Mouse (Mus musculus) lung, embryonic 14.5 days (tissue): ENCODE results near the gene Ehmt1. TPM values are rescaled to one million over a fixed set of nuclear protein-coding genes. Genes with fewer than 3 reads are reported as not detected.

Experiments used
- ATAC-seq: fragments of 200-750 bp; cut with Nextera tagmentation; 2 replicates; pipeline ENCODE4 v1.8.0; 2017; ENCODE audit warnings: mild to moderate bottlenecking, moderate TSS enrichment, moderate library complexity; ENCODE audit not compliant: insufficient read depth
- DNase-seq: peaks from one replicate; pipeline ENCODE4 v3.0.0-alpha.2; 2015
- H3K27ac ChIP-seq: fragments of 300-500 bp; sonication (generic); 2 replicates; pipeline ENCODE4 v1.5.1; 2014; ENCODE audit warnings: low read depth, mild to moderate bottlenecking, moderate library complexity
- H3K27me3 ChIP-seq: fragments of 300-500 bp; sonication (generic); 2 replicates; pipeline ENCODE4 v1.6.1; 2014; ENCODE audit warnings: low read length, control low read depth; ENCODE audit not compliant: insufficient read depth
- H3K36me3 ChIP-seq: fragments of 300-500 bp; sonication (generic); 2 replicates; pipeline ENCODE4 v1.6.1; 2014; ENCODE audit warnings: control low read depth; ENCODE audit not compliant: insufficient read depth
- H3K4me1 ChIP-seq: fragments of 300-500 bp; sonication (generic); 2 replicates; pipeline ENCODE4 v1.6.1; 2014; ENCODE audit warnings: antibody characterized with exemption, control low read depth; ENCODE audit not compliant: insufficient read depth
- H3K4me2 ChIP-seq: fragments of 300-500 bp; sonication (generic); 2 replicates; pipeline ENCODE4 v1.6.1; 2014; ENCODE audit warnings: mild to moderate bottlenecking
- H3K4me3 ChIP-seq: fragments of 300-500 bp; sonication (generic); 2 replicates; pipeline ENCODE4 v1.5.1; 2014; ENCODE audit warnings: low read depth, low read length
- H3K9ac ChIP-seq: fragments of 300-500 bp; sonication (generic); 2 replicates; pipeline ENCODE4 v1.6.1; 2014
- H3K9me3 ChIP-seq: fragments of 300-500 bp; sonication (generic); 2 replicates; pipeline ENCODE4 v1.6.1; 2016; ENCODE audit warnings: low read depth, low read length, control low read depth
- CTCF ChIP-seq: IDR thresholded peaks from 2 replicates; pipeline ENCODE4 v1.5.1; 2016; ENCODE audit warnings: antibody characterized with exemption, low read depth
- WGBS: fragments of 180-500 bp; shearing (Covaris S2); extraction: QIAGEN DNeasy Blood & Tissue Kit; methylation state at CpG from one replicate; pipeline ENCODE4 v1.1.7; 2014; 5-methylcytosine and 5-hydroxymethylcytosine counted together
- polyA plus RNA-seq: library from polyadenylated mRNA; unstranded; fragments of >200 nt; fragmentation: Nextera tagmentation; extraction: Ambion mirVana; gene quantifications from 2 replicates; pipeline ENCODE4 v1.2.1, GENCODE M21; 2014

Ehmt1 gene
- polyA plus RNA-seq, 1 experiment from 2014 or later = 94.5 TPM

GRCm38 (mm10) chr2:24806143-24806542, 113.3 kb downstream of the Ehmt1 start:
- Histone ChIP-seq H3K9ac (no peak overlapping the region), H3K36me3 (peaks cover 88% of the 10 kb centered on the region), H3K27ac (no peak overlapping the region), H3K27me3 (no peaks in the 10 kb centered on the region), H3K4me2 (no peak overlapping the region), H3K4me3 (no peak overlapping the region), H3K9me3 (no peaks in the 10 kb centered on the region), H3K4me1 (no peaks in the 10 kb centered on the region)
- DNase-seq (no peak), ATAC-seq (no peak)
- 96% methylated on average over 6 of the region's 6 CpGs for WGBS
- no peak for TF ChIP-seq CTCF

- Histone ChIP-seq H3K9me3 (no peaks in the 10 kb centered on the region), H3K9ac (no peak overlapping the region), H3K4me1 (no peaks in the 10 kb centered on the region), H3K36me3 (peaks cover 90% of the 10 kb centered on the region), H3K4me3 (no peak overlapping the region), H3K4me2 (no peak overlapping the region), H3K27ac (no peak overlapping the region), H3K27me3 (no peaks in the 10 kb centered on the region)
- 90% methylated on average over 4 of the region's 4 CpGs for WGBS
- no peak for TF ChIP-seq CTCF
- DNase-seq (no peak), ATAC-seq (no peak)
Observed at GRCm38 (mm10) chr2:24805621-24806020, 113.8 kb downstream of the Ehmt1 start.

- no peaks in the 10 kb centered on the region for H3K27me3 ChIP-seq
- no peak overlapping the region for H3K4me2 ChIP-seq
- no peak overlapping the region for H3K9ac ChIP-seq
- peaks cover 89% of the 10 kb centered on the region for H3K36me3 ChIP-seq
- no peaks in the 10 kb centered on the region for H3K4me1 ChIP-seq
- TF ChIP-seq CTCF = no peak
- WGBS = 80% methylated on average over 5 of the region's 5 CpGs
- DNase-seq (no peak), ATAC-seq (no peak)
- no peak overlapping the region for H3K27ac ChIP-seq
- no peaks in the 10 kb centered on the region for H3K9me3 ChIP-seq
- no peak overlapping the region for H3K4me3 ChIP-seq
Observed at GRCm38 (mm10) chr2:24796833-24797457, 122.5 kb downstream of the Ehmt1 start.

DNA sequence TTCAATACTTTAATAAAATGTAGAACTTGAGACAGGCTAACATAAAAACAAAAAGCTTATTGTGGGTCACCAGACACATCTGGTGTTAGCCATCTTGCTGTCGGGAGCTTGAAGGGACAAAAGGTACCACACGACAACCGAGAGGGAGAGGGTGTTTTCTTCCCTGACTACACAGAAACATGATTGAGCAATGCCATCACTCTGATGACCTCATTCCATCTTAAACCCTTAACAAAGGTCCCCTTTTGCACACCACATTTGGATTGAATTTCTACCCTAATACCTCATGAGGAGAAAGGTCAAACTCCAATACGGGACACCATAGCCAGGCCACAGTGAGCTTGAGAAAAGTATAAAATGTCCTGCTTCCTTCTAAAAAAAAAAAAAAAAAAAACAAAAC, 132.2 kb downstream of the Ehmt1 start:
- DNase-seq (no peak), ATAC-seq (no peak)
- no peak overlapping the region for H3K4me2 ChIP-seq
- peaks cover 25% of the 10 kb centered on the region for H3K36me3 ChIP-seq
- H3K27me3 ChIP-seq = no peaks in the 10 kb centered on the region
- no peak overlapping the region for H3K27ac ChIP-seq
- TF ChIP-seq CTCF = no peak
- no peak overlapping the region for H3K9ac ChIP-seq
- H3K4me1 ChIP-seq = no peaks in the 10 kb centered on the region
- no peaks in the 10 kb centered on the region for H3K9me3 ChIP-seq
- WGBS = 69% methylated on average over 4 of the region's 4 CpGs
- H3K4me3 ChIP-seq = no peak overlapping the region

- no peaks in the 10 kb centered on the region for H3K36me3 ChIP-seq
- H3K4me1 ChIP-seq = no peaks in the 10 kb centered on the region
- no peak overlapping the region for H3K4me2 ChIP-seq
- ATAC-seq (no peak), DNase-seq (no peak)
- whole genome bisulfite sequencing = 45% methylated on average over 4 of the region's 4 CpGs
- no peaks in the 10 kb centered on the region for H3K27me3 ChIP-seq
- H3K4me3 ChIP-seq = no peak overlapping the region
- H3K9me3 ChIP-seq = no peaks in the 10 kb centered on the region
- TF ChIP-seq CTCF = peak; percentile 27
- no peak overlapping the region for H3K27ac ChIP-seq
- H3K9ac ChIP-seq = no peak overlapping the region
Observed at GRCm38 (mm10) chr2:24781253-24781652, 138.2 kb downstream of the Ehmt1 start.

DNA sequence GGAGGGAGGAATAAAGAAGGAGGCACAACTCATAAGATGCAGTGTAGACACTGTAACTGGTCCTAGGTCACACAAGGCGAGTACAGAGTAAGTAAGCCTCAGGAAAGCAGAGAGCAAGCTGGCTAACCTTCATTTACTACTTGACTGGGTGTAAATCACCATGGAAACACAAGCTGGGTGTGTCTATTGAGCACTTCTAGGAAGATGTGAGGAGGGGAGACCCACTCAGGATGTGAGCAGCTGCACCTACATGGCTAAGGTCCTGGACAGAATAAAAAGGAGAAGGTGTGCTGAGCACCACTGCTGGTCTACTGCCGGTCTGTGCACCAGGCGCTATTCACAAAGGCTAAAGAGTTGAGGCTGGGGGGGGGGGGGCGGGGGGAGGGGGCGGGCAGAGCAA, 142.6 kb downstream of the Ehmt1 start:
- no peak for DNase-seq
- no peak for ATAC-seq
- H3K36me3 ChIP-seq = no peaks in the 10 kb centered on the region
- TF ChIP-seq CTCF = no peak
- no peak overlapping the region for H3K9ac ChIP-seq
- H3K4me3 ChIP-seq = no peak overlapping the region
- H3K9me3 ChIP-seq = no peaks in the 10 kb centered on the region
- H3K4me1 ChIP-seq = no peaks in the 10 kb centered on the region
- no peak overlapping the region for H3K4me2 ChIP-seq
- WGBS = 9% methylated on average over 3 of the region's 5 CpGs
- no peak overlapping the region for H3K27ac ChIP-seq
- no peaks in the 10 kb centered on the region for H3K27me3 ChIP-seq

DNA sequence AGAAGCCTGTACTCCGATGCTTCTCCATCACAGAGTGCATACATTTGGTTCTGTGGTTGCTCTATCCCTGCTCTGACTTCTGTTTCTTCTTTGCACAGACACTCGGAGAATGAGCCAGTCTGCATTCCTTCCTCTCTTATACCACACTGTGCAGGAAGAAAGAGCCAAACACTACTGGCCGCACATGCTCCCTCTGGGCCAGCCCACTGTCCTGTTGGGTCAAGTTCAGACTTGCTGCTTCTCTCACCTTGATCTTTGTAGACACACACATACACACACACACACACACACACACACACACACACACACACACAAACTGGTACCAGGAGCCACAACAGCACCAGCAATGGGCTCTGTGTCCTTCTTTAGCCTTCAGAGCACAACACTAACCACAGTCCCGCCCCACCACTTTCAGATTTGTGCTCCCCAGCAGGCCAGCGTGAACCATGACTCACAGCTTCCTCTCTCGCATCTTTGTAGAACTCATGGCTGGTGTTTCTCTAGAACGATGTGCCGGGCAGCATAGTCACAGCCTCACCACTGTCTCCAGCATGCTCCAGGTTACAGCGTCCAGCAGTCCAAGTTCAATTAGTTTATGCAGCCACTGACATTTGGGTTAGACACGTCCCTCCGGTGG, 143.3 kb downstream of the Ehmt1 start:
- H3K9ac ChIP-seq = no peak overlapping the region

More for the DNA sequence above, 143.3 kb downstream of the Ehmt1 start:
- DNase-seq (no peak), ATAC-seq (no peak)
- Histone ChIP-seq H3K27me3 (no peaks in the 10 kb centered on the region), H3K27ac (no peak overlapping the region), H3K36me3 (no peaks in the 10 kb centered on the region), H3K4me1 (no peaks in the 10 kb centered on the region), H3K4me3 (no peak overlapping the region), H3K4me2 (no peak overlapping the region), H3K9me3 (no peaks in the 10 kb centered on the region)
- 69% methylated on average over 11 of the region's 11 CpGs for WGBS
- TF ChIP-seq CTCF = no peak
